Mouse (Mus musculus) midbrain, embryonic 11.5 days (tissue): Measurements from ENCODE around the gene Uck2. TPM values are rescaled to one million over a fixed set of nuclear protein-coding genes. Genes with fewer than 3 reads are reported as not detected.
A peak's percentile ranks its signal among the peaks of the same experiment; 100 is the strongest.

ENCODE experiments used
- ATAC-seq: fragments of 200-750 bp; cut with Nextera tagmentation; 2 replicates; pipeline ENCODE4 v1.8.0; 2017; ENCODE audit warnings: moderate TSS enrichment, moderate library complexity; ENCODE audit not compliant: low FRiP score
- DNase-seq: peaks from one replicate; pipeline ENCODE4 v3.0.0; 2015; ENCODE audit warnings: low spot score; ENCODE audit errors: missing footprints
- H3K27ac ChIP-seq: fragments of 300-500 bp; sonication (generic); 2 replicates; pipeline ENCODE4 v1.5.1; 2014; ENCODE audit warnings: low read depth, low read length
- H3K27me3 ChIP-seq: fragments of 300-500 bp; sonication (generic); 2 replicates; pipeline ENCODE4 v1.6.1; 2014; ENCODE audit warnings: mild to moderate bottlenecking, low read length, moderate library complexity, mixed read lengths; ENCODE audit not compliant: control insufficient read depth, insufficient read depth
- H3K36me3 ChIP-seq: fragments of 300-500 bp; sonication (generic); 2 replicates; pipeline ENCODE4 v1.6.1; 2014; ENCODE audit warnings: mild to moderate bottlenecking, low read length, moderate library complexity, mixed read lengths; ENCODE audit not compliant: control insufficient read depth, insufficient read depth
- H3K4me1 ChIP-seq: fragments of 300-500 bp; sonication (generic); 2 replicates; pipeline ENCODE4 v1.6.1; 2014; ENCODE audit warnings: low read length; ENCODE audit not compliant: control insufficient read depth, insufficient read depth
- H3K4me2 ChIP-seq: fragments of 300-500 bp; sonication (generic); 2 replicates; pipeline ENCODE4 v1.6.1; 2014; ENCODE audit warnings: mild to moderate bottlenecking, moderate library complexity
- H3K4me3 ChIP-seq: fragments of 300-500 bp; sonication (generic); 2 replicates; pipeline ENCODE4 v1.5.1; 2014; ENCODE audit warnings: low read depth, low read length
- H3K9ac ChIP-seq: fragments of 300-500 bp; sonication (generic); 2 replicates; pipeline ENCODE4 v1.6.1; 2014; ENCODE audit warnings: low read length
- H3K9me3 ChIP-seq: fragments of 300-500 bp; sonication (generic); 2 replicates; pipeline ENCODE4 v1.6.1; 2016; ENCODE audit warnings: low read length; ENCODE audit not compliant: control insufficient read depth
- WGBS: fragments of 180-500 bp; shearing (Covaris S2); extraction: QIAGEN DNeasy Blood & Tissue Kit; methylation state at CpG from one replicate; pipeline ENCODE4 v1.1.7; 2014; 5-methylcytosine and 5-hydroxymethylcytosine counted together
- polyA plus RNA-seq: library from polyadenylated mRNA; unstranded; fragments of >200 nt; fragmentation: Nextera tagmentation; extraction: Ambion mirVana; gene quantifications from 2 replicates; pipeline ENCODE4 v1.2.1, GENCODE M21; 2014

The Uck2 gene
- polyA plus RNA-seq, 1 experiment from 2014 or later, result 113 TPM

DNA sequence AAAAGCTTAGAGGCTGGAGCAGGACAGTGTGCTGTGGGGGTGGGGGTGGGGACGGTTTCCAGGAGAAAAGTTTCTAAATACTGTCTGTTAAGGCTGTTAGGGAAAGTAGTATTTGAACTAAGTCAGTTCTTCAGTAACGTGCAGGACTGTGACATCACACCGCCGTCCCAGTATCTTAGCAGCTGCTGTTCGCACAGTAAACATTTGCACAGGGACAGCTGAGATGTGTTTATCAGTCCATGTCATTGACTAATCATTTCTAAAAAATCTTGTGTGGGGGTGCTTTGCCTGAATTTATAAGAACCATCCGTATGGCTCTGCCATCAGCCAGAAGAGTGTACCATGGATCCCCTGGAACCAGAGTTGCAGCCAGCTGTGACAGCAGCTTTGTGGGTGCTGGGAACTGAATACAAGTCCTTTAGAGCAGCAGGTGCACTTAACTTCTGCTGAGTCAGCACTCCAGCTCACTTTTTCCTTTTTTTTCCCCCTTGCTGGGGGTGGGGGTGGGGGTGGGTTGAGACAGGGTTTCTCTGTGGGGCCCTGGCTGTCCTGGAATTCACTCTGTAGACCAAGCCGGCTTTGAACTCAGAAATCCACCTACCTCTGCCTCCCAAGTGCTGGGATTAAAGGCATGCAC lies 20.5 kb upstream of the Uck2 start:
- Histone ChIP-seq H3K27ac (no peak overlapping the region), H3K27me3 (no peaks in the 10 kb centered on the region), H3K4me1 (peaks cover 9% of the 10 kb centered on the region; the same call in 1 of the 2 replicates), H3K9ac (peak overlapping the region; percentile 9; the same call in 1 of the 2 replicates), H3K4me2 (no peak overlapping the region), H3K36me3 (no peaks in the 10 kb centered on the region), H3K4me3 (no peak overlapping the region), H3K9me3 (no peaks in the 10 kb centered on the region)
- 70% methylated on average over 7 of the region's 7 CpGs for WGBS
- no peak for DNase-seq
- no peak for ATAC-seq

DNA sequence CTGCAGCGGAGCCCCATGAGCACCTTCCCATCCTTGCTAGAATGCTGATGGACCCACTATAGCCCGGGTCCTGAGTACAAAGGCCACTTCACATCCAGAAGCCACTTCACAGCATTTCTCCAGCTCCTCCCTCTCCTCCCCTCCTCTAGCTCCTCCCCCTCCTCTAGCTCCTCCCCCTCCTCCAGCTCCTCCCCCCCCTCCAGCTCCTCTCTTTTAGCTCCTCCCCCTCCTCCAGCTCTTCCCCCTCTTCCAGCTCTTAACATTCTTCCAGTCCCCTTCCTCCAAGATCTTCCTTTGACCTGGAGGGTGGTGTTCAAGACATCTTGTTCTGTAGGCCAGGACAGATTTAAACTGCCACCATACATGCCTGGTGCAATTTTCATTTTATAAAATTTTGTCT lies 15.0 kb upstream of the Uck2 start:
- DNase-seq (no peak), ATAC-seq (no peak)
- Histone ChIP-seq H3K36me3 (no peaks in the 10 kb centered on the region), H3K27me3 (no peaks in the 10 kb centered on the region), H3K27ac (no peak overlapping the region), H3K4me2 (no peak overlapping the region), H3K4me3 (no peak overlapping the region), H3K4me1 (no peaks in the 10 kb centered on the region), H3K9me3 (no peaks in the 10 kb centered on the region), H3K9ac (no peak overlapping the region)
- WGBS, result 85% methylated on average over 2 of the region's 2 CpGs

DNA sequence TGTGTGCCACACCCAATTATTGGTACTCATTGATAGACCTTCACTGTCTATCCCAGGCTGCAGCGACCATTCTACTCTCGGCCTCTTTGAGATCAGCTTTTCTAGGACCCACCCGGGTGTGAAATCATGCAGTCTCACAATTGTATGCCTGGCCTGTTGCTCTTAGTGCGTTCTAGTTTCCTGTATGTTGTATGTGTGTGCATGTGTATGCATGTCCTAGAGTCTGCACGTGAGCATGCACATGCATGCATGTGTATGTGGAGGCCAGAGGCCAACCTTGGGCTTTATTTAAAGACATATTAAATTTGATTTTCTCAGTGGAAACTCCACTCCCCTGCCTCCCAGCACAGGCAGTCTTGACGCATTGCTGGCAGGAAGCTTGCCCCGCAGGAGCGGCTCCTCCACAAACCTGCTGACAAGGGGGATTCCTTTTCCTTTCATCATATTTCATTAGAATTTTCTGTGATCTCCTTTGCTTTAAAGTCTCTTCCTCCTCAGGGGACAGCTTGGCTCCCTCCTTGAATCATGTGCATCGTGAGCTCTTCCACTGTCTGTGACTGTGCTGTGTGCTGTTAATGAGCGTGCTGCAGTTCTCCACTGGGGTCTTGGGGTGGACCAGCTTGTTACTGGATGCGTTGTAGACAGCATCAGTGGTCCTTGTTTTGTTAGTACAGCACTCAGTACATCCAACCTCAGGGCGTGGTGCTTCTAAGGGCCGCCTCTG lies 10.7 kb upstream of the Uck2 start:
- Histone ChIP-seq H3K36me3 (no peaks in the 10 kb centered on the region), H3K27ac (no peak overlapping the region)

DNA sequence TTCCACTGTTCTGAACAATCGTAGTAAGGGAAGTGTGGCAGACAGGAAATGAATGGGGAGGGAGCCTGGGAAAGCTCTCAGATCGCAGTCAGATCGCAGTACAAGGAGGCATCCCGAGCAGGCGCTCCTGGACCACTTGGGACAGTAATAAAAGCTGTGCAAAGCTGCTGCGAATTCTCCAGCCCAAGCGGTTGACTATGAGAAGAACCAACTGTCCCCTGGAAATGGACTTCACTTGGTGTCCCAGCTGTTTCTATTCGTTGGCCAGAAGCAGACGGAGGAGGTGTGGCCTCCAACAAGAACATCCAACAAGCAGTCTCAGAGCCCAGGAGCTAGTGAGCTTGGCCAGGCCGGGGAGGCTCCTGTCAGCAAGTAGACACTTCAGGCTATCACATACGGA lies 7.3 kb upstream of the Uck2 start:
- H3K9me3 ChIP-seq, result no peaks in the 10 kb centered on the region
- H3K27me3 ChIP-seq, result no peaks in the 10 kb centered on the region
- no peak overlapping the region for H3K4me2 ChIP-seq
- H3K9ac ChIP-seq, result no peak overlapping the region
- no peak overlapping the region for H3K27ac ChIP-seq
- H3K4me3 ChIP-seq, result no peak overlapping the region
- WGBS, result 63% methylated on average over 11 of the region's 11 CpGs
- peaks cover 6% of the 10 kb centered on the region for H3K4me1 ChIP-seq
- no peak for ATAC-seq
- no peaks in the 10 kb centered on the region for H3K36me3 ChIP-seq
- DNase-seq, result no peak

More for the DNA sequence above, 10.7 kb upstream of the Uck2 start:
- H3K4me3 ChIP-seq, result no peak overlapping the region
- WGBS, result 71% methylated on average over 13 of the region's 13 CpGs
- H3K4me1 ChIP-seq, result no peaks in the 10 kb centered on the region
- ATAC-seq (peak; percentile 44; the same call in 1 of the 2 replicates), DNase-seq (no peak)
- H3K9ac ChIP-seq, result no peak overlapping the region
- no peak overlapping the region for H3K4me2 ChIP-seq
- no peaks in the 10 kb centered on the region for H3K27me3 ChIP-seq
- H3K9me3 ChIP-seq, result no peaks in the 10 kb centered on the region

DNA sequence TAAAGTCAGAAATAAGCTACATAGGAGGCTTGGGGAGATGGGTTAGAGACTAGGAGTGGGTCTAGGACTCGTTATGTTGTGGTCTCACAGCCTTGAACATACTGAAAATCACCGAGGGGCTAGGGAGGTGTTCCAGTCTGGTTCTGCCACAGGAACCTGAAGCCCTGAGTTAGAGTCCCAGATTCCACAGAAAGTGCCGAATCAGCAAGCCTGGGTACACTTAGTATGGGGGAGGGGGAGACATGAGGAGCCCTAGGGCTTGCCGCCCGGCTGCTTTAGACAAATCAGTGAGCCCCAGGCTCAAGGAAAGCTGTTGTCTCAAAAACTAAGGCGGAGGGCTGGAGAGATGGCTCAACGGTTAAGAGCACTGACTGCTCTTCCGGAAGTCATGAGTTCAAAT lies 6.5 kb upstream of the Uck2 start:
- H3K27me3 ChIP-seq, result no peaks in the 10 kb centered on the region
- peaks cover 6% of the 10 kb centered on the region for H3K4me1 ChIP-seq
- no peak overlapping the region for H3K4me2 ChIP-seq
- no peak overlapping the region for H3K4me3 ChIP-seq
- H3K27ac ChIP-seq, result no peak overlapping the region
- no peak overlapping the region for H3K9ac ChIP-seq
- no peaks in the 10 kb centered on the region for H3K9me3 ChIP-seq
- ATAC-seq, result no peak
- WGBS, result 77% methylated on average over 8 of the region's 8 CpGs
- no peak for DNase-seq
- no peaks in the 10 kb centered on the region for H3K36me3 ChIP-seq

DNA sequence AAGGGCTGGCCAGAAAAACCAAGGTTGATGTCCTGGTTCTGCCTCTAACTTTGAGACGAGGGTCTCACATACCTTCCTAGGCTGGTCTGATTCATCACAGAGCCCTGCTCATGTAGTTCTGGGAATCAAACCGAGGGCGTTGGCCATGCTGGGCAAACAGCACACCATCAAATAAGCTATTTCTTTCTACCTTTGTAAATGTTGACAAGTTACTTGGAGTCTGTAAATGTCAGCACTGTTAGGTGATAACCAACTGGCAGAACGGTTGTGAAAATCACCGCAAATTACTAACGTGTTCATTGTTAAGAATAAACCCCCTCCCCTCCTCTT lies 5.1 kb upstream of the Uck2 start:
- Histone ChIP-seq H3K27me3 (no peaks in the 10 kb centered on the region), H3K4me1 (peaks cover 6% of the 10 kb centered on the region), H3K36me3 (no peaks in the 10 kb centered on the region), H3K4me3 (no peak overlapping the region), H3K9me3 (no peaks in the 10 kb centered on the region), H3K9ac (no peak overlapping the region), H3K4me2 (no peak overlapping the region; the same call in 1 of the 2 replicates), H3K27ac (no peak overlapping the region)
- WGBS, result 25% methylated on average over 6 of the region's 6 CpGs
- ATAC-seq (no peak), DNase-seq (peak; percentile 92)

DNA sequence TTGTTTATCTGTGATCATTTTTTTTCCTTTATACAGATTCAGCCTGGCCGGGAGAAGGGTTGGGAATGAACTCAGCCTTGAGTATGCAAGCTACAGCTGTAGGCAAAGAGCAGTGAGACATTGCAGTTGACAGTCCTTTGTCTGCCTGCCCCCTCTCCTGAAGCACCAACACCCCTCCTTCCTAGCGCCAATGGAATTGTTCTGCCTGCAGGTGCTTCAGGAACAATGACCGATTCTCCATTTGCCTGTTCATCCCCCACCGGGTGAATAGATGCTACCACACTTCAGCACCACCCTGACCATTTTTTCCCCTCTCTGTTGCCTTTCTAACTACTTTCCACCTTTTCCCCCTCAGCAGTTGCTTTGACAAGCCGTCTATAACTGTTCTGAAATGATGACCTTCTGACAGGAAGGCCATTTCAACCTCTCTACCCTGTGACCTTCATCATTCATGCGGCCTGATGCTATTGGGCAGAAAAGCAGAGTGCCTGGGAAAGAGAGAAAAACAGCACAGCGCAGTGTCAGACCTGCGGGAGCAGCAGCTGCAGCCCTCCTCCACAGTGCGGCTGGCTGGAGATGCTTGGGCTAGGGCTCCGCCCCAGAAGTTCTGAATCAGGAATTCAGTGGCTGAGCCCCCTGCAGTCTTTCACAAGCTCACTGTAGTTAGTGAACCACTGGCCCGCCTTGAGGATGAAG lies 4.6 kb upstream of the Uck2 start:
- Histone ChIP-seq H3K9me3 (no peaks in the 10 kb centered on the region), H3K4me1 (peaks cover 6% of the 10 kb centered on the region), H3K9ac (0 out of 2 replicates have a peak overlapping the region, but pooled peaks have one; percentile 31), H3K27me3 (no peaks in the 10 kb centered on the region), H3K36me3 (no peaks in the 10 kb centered on the region), H3K4me3 (no peak overlapping the region), H3K27ac (peak overlapping the region; percentile 5; the same call in 1 of the 2 replicates), H3K4me2 (peak overlapping the region; percentile 16)
- DNase-seq (peak; percentile 91), ATAC-seq (peak; percentile 67)
- WGBS, result 3% methylated on average over 11 of the region's 11 CpGs

DNA sequence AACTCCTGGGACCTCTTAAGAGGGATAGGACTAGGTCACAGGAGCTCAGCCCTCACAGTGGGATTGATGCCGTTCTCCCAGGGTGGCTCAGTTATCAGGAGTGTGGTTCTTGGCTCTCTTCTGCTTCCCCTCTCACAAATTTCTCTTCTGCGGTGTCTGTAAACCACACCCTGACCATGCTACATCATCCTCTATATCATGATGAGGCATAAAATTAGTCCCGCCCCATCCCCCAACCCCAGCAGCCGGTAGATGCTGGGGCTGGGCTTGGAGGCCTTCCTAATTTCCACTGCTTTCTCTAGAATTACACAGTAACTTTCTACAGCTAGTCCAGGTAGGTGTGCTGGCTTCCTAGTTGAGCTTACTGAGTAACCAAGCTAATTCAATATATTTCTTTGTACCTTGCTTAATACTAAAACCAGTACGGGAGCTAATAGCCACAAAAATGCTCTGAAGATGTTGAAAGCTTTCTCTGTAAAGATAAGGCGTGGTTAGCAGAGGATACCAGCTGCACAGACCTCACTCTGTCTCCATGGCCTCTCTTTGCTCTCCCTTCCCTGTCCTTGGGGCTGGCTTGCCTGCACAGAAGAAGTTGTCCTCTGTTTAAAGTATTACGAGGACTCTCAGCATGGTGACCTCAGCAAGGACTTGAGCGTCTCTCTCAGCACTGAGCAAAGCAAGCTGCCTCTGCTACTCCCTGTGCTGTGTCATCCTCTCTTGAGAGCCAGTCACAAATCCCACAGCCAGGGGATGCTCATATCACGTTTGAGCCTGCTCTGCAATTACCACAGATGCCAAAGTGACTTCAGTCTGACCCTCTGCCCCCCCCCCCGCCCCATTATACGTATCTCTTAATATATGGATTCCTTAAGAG lies 3.8 kb upstream of the Uck2 start:
- H3K4me2 ChIP-seq, result no peak overlapping the region
- 48% methylated on average over 11 of the region's 11 CpGs for WGBS
- peaks cover 6% of the 10 kb centered on the region for H3K4me1 ChIP-seq
- no peak overlapping the region for H3K4me3 ChIP-seq
- DNase-seq, result no peak
- H3K36me3 ChIP-seq, result no peaks in the 10 kb centered on the region
- no peaks in the 10 kb centered on the region for H3K9me3 ChIP-seq
- no peaks in the 10 kb centered on the region for H3K27me3 ChIP-seq
- no peak for ATAC-seq
- no peak overlapping the region for H3K9ac ChIP-seq
- H3K27ac ChIP-seq, result no peak overlapping the region
